In the genomic region with DNA sequence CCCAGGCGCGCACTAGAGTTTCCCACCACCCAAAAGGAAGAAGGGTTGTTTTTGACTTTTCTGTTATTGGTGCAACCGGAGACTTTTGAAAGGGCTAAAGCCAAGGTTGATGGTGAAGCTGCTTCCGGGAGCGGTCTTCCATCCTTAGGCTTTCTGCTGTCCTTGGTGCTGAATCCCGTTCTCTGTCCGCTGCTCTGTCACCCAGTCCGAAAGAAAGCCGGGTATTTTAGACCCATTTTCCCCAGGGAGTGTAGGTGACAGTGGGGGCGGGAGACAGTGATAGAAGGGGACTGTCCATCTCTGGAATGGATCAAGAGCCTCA, we compare ENCODE assay signal across 8 mouse cellular contexts. TPM values are rescaled to one million over a fixed set of nuclear protein-coding genes. Genes with fewer than 3 reads are reported as not detected.
A peak's percentile ranks its signal among the peaks of the same experiment; 100 is the strongest.
DNase-seq lines count a peak whose midpoint lies in the region; ATAC-seq and TF ChIP-seq lines count a peak whose summit lies in the region.
"Had no signal": no experiment of that assay in that cellular context is flagged by ENCODE, and none has a peak within 500 bp of the region (broad histone marks: within the 10 kb centered on the region; RNA-seq: fewer than 3 reads in every experiment).

No protein-coding gene starts in this region.

- peaks cover 44% of the 10 kb centered on the region for H3K27me3 ChIP-seq in embryonic facial prominence, embryonic 15.5 days
- peaks cover 11% of the 10 kb centered on the region; the same call in 1 of the 2 replicates for H3K27me3 ChIP-seq in lung, postnatal 0 days (replicated peaks; ENCODE audit: insufficient read depth, low read length)
- peaks cover 10% of the 10 kb centered on the region; the same call in 1 of the 2 replicates for H3K27me3 ChIP-seq in stomach, embryonic 14.5 days (ENCODE audit: control insufficient read depth, insufficient read depth, low read length)

- no peaks in the 10 kb centered on the region for H3K36me3 ChIP-seq in embryonic facial prominence, embryonic 15.5 days
- no peaks in the 10 kb centered on the region for H3K36me3 ChIP-seq in lung, postnatal 0 days (ENCODE audit: insufficient read depth, low read length)
- no peaks in the 10 kb centered on the region for H3K36me3 ChIP-seq in stomach, embryonic 14.5 days (ENCODE audit: control insufficient read depth, insufficient read depth, low read length)

- H3K27ac ChIP-seq in embryonic facial prominence, embryonic 15.5 days (replicated peaks) = no peak overlapping the region
- no peak overlapping the region for H3K27ac ChIP-seq in lung, postnatal 0 days (ENCODE audit: low read length)
- H3K27ac ChIP-seq in stomach, embryonic 14.5 days (ENCODE audit: low read length) = no peak overlapping the region

- H3K4me2 ChIP-seq in embryonic facial prominence, embryonic 15.5 days (replicated peaks) = peak overlapping the region; percentile 58
- H3K4me2 ChIP-seq in lung, postnatal 0 days (replicated peaks; ENCODE audit: low read depth, low read length) = no peak overlapping the region
- H3K4me2 ChIP-seq in stomach, embryonic 14.5 days (replicated peaks; ENCODE audit: low read depth, low read length) = peak overlapping the region; percentile 61

- no peaks in the 10 kb centered on the region for H3K9me3 ChIP-seq in embryonic facial prominence, embryonic 15.5 days (replicated peaks)
- H3K9me3 ChIP-seq in lung, postnatal 0 days (ENCODE audit: low read length) = no peaks in the 10 kb centered on the region
- no peaks in the 10 kb centered on the region for H3K9me3 ChIP-seq in stomach, embryonic 14.5 days (ENCODE audit: control insufficient read depth, low read depth, low read length)

- no peak for ATAC-seq in embryonic facial prominence, embryonic 15.5 days (ENCODE audit: insufficient number of reproducible peaks, low FRiP score, low TSS enrichment, low read depth)
- no peak for ATAC-seq in lung, postnatal 0 days
- ATAC-seq in stomach, embryonic 14.5 days (ENCODE audit: insufficient number of reproducible peaks, insufficient read depth, low FRiP score, low read depth) = no peak

- DNase-seq in ES-CJ7 (ENCODE audit: low read depth, low spot score) = peak; percentile 77
- peak; percentile 82 for DNase-seq in R1 (ENCODE audit: low read depth, low spot score)
- DNase-seq in induced T-regulatory cell, adult 2 months (ENCODE audit: low read depth) = peak; percentile 1
- DNase-seq in lung, postnatal 0 days (ENCODE audit: low spot score) = peak; percentile 71
- no peak for DNase-seq in layer of hippocampus, postnatal 14 days (ENCODE audit: low spot score in 2 of 2)

- WGBS in embryonic facial prominence, embryonic 15.5 days = 3% methylated on average over 10 of the region's 10 CpGs
- WGBS in lung, postnatal 0 days = 3% methylated on average over 10 of the region's 10 CpGs
- 3% methylated on average over 10 of the region's 10 CpGs for WGBS in stomach, embryonic 14.5 days

- peak overlapping the region; percentile 31; the same call in 1 of the 2 replicates for H3K4me3 ChIP-seq in embryonic facial prominence, embryonic 15.5 days (replicated peaks)
- no peak overlapping the region for H3K4me3 ChIP-seq in lung, postnatal 0 days (ENCODE audit: low read depth, low read length)
- no peak overlapping the region; the same call in 1 of the 2 replicates for H3K4me3 ChIP-seq in stomach, embryonic 14.5 days (ENCODE audit: low read depth, low read length)

- no peak for TF ChIP-seq CTCF in lung, postnatal 0 days (IDR thresholded peaks at IDR 0.05)

- no peak overlapping the region for H3K9ac ChIP-seq in embryonic facial prominence, embryonic 15.5 days
- no peak overlapping the region for H3K9ac ChIP-seq in lung, postnatal 0 days (replicated peaks; ENCODE audit: low read depth)
- no peak overlapping the region for H3K9ac ChIP-seq in stomach, embryonic 14.5 days (replicated peaks; ENCODE audit: low read depth, low read length)

- no peak for TF ChIP-seq EP300 in lung, postnatal 0 days (IDR thresholded peaks at IDR 0.05)

- H3K4me1 ChIP-seq in embryonic facial prominence, embryonic 15.5 days = peaks cover 10% of the 10 kb centered on the region
- no peaks in the 10 kb centered on the region for H3K4me1 ChIP-seq in lung, postnatal 0 days (ENCODE audit: insufficient read depth, low read depth, low read length)
- H3K4me1 ChIP-seq in stomach, embryonic 14.5 days (ENCODE audit: control insufficient read depth, insufficient read depth, low read length) = peaks cover 5% of the 10 kb centered on the region

RNA-seq across cellular contexts. Expression of gene Drd2, which starts 0.6 kb away (rescaled TPM):
- polyA plus RNA-seq in embryonic facial prominence, embryonic 15.5 days (2015; fragmentation: Nextera tagmentation; extraction: Ambion mirVana) = 0.22 and 0.48 TPM in 2 replicates
- 0.24 TPM in 1 of 2 replicates, not detected in the other for polyA plus RNA-seq in lung, postnatal 0 days (2015; fragmentation: Nextera tagmentation; extraction: Ambion mirVana)
- 0.15 TPM in 1 of 2 replicates, not detected in the other for polyA plus RNA-seq in stomach, embryonic 14.5 days (2014; fragmentation: Nextera tagmentation; extraction: Ambion mirVana)
- 1 to 10 TPM; 2.6 to 3.4 TPM for total RNA-seq in layer of hippocampus, postnatal 14 days (2021)
- total RNA-seq: neutrophil, adult 5-6 weeks had no signal

Comparison
In these comparisons a context has a peak if more than half of its experiments do, and no peak if none do; other contexts are left out.
1. DNase-seq: peak in ES-CJ7 (single experiment), R1 (single experiment), induced T-regulatory cell, adult 2 months (single experiment) and lung, postnatal 0 days (single experiment); none in layer of hippocampus, postnatal 14 days (0 of 2).